Mouse (Mus musculus): ENCODE results near the gene Mapk12.

- TF ChIP-seq HCFC1 (IDR thresholded peaks at IDR 0.05; ENCODE audit: borderline replicate concordance, insufficient read depth, low read length) (no peak), MAFK (IDR thresholded peaks at IDR 0.05; ENCODE audit: insufficient read depth, low read depth, low read length) (no peak)
Measured at GRCm38 (mm10) chr15:89148496-89149270, 8.2 kb upstream of the Mapk12 start.
